Mouse (Mus musculus) erythroblast, embryonic 14.5 days (primary cell): Measurements from ENCODE around the gene Mthfd1l. TPM values are rescaled to one million over a fixed set of nuclear protein-coding genes. Genes with fewer than 3 reads are reported as not detected.

Experiments
- H3K27me3 ChIP-seq: 2 replicates; pipeline ENCODE4 v1.6.1; 2012; ENCODE audit warnings: inconsistent platforms; ENCODE audit not compliant: control insufficient read depth
- H3K36me3 ChIP-seq: 2 replicates; pipeline ENCODE4 v1.6.1; 2012; ENCODE audit warnings: mild to moderate bottlenecking, inconsistent platforms; ENCODE audit not compliant: control insufficient read depth
- H3K4me1 ChIP-seq: 2 replicates; pipeline ENCODE4 v1.6.1; 2012; ENCODE audit warnings: inconsistent platforms; ENCODE audit not compliant: control insufficient read depth
- H3K4me3 ChIP-seq: replicated peaks from 2 replicates; pipeline ENCODE3; 2012; ENCODE audit warnings: moderate library complexity, mild to moderate bottlenecking, inconsistent platforms
- H3K9me3 ChIP-seq: 2 replicates; pipeline ENCODE4 v1.6.1; 2012; ENCODE audit warnings: low read length, inconsistent platforms, mixed read lengths; ENCODE audit not compliant: control insufficient read depth
- GATA1 ChIP-seq: IDR thresholded peaks from 2 replicates; pipeline ENCODE4 v1.6.1; 2012; ENCODE audit warnings: low read length, inconsistent platforms, mixed read lengths
- TAL1 ChIP-seq: IDR thresholded peaks from 3 replicates; pipeline ENCODE4 v1.6.1; 2012; ENCODE audit warnings: low read length, inconsistent platforms, mixed read lengths
- polyA plus RNA-seq: library from polyadenylated mRNA; stranded (reverse); fragments of >175 nt; gene quantifications from 2 replicates; pipeline ENCODE4 v1.2.3, GENCODE M21; 2012

Gene Mthfd1l
- polyA plus RNA-seq, 1 experiment, result 1.2 TPM

- TF ChIP-seq TAL1 (no peak), GATA1 (no peak)
- Histone ChIP-seq H3K9me3 (no peaks in the 10 kb centered on the region), H3K4me1 (no peaks in the 10 kb centered on the region), H3K4me3 (no peak overlapping the region), H3K36me3 (no peaks in the 10 kb centered on the region), H3K27me3 (no peaks in the 10 kb centered on the region)
Observed at GRCm38 (mm10) chr10:4211067-4211447, 238.1 kb downstream of the Mthfd1l start.

Other genes starting within 250 kb of the Mthfd1l start
- gene Plekhg1, start 232.8 kb upstream of the Mthfd1l start, polyA plus RNA-seq, result not detected in 2 replicates